Mouse (Mus musculus) liver, postnatal 0 days (tissue): Measurements from ENCODE around the gene Cabin1. TPM values are rescaled to one million over a fixed set of nuclear protein-coding genes. Genes with fewer than 3 reads are reported as not detected.

Experiments
- ATAC-seq: fragments of 200-750 bp; cut with Nextera tagmentation; 2 replicates; pipeline ENCODE4 v1.8.0; 2017; ENCODE audit warnings: mild to moderate bottlenecking, moderate library complexity
- DNase-seq: peaks from one replicate; pipeline ENCODE4 v3.0.0-alpha.2; 2016
- H3K27ac ChIP-seq: fragments of 300-500 bp; sonication (generic); 2 replicates; pipeline ENCODE4 v1.5.1; 2014; ENCODE audit warnings: antibody characterized with exemption, moderate library complexity, mild to moderate bottlenecking, low read depth
- H3K27me3 ChIP-seq: fragments of 300-500 bp; sonication (generic); 2 replicates; pipeline ENCODE4 v1.6.1; 2014; ENCODE audit warnings: low read length, control low read depth, mixed read lengths; ENCODE audit not compliant: insufficient read depth
- H3K36me3 ChIP-seq: fragments of 300-500 bp; sonication (generic); replicated peaks from 2 replicates; pipeline ENCODE4 v1.6.1; 2014; ENCODE audit warnings: mild to moderate bottlenecking, control low read depth, low read length, moderate library complexity, mixed read lengths; ENCODE audit not compliant: insufficient read depth
- H3K4me1 ChIP-seq: fragments of 300-500 bp; sonication (generic); 2 replicates; pipeline ENCODE4 v1.6.1; 2014; ENCODE audit warnings: antibody characterized with exemption, mild to moderate bottlenecking, control low read depth; ENCODE audit not compliant: insufficient read depth
- H3K4me2 ChIP-seq: fragments of 300-500 bp; sonication (generic); 2 replicates; pipeline ENCODE4 v1.6.1; 2014; ENCODE audit warnings: low read depth, mild to moderate bottlenecking, low read length, moderate library complexity, mixed read lengths
- H3K4me3 ChIP-seq: fragments of 300-500 bp; sonication (generic); 2 replicates; pipeline ENCODE4 v1.5.1; 2014; ENCODE audit warnings: low read depth, low read length
- H3K9ac ChIP-seq: fragments of 300-500 bp; sonication (generic); replicated peaks from 2 replicates; pipeline ENCODE4 v1.6.1; 2014; ENCODE audit warnings: mild to moderate bottlenecking, moderate library complexity
- H3K9me3 ChIP-seq: fragments of 300-500 bp; sonication (generic); 2 replicates; pipeline ENCODE4 v1.6.1; 2016; ENCODE audit warnings: mild to moderate bottlenecking, control low read depth, low read length, mixed read lengths
- CTCF ChIP-seq: sonication (generic); IDR thresholded peaks from 2 replicates; pipeline ENCODE4 v1.5.1; 2016; ENCODE audit warnings: antibody characterized with exemption, low read depth
- EP300 ChIP-seq: IDR thresholded peaks from 2 replicates; pipeline ENCODE4 v1.6.1; 2016; ENCODE audit warnings: antibody characterized with exemption, low read depth, mild to moderate bottlenecking
- WGBS: fragments of 180-500 bp; shearing (Covaris S2); extraction: QIAGEN DNeasy Blood & Tissue Kit; methylation state at CpG from one replicate; pipeline ENCODE4 v1.1.7; 2014; ENCODE audit not compliant: insufficient replicate concordance; 5-methylcytosine and 5-hydroxymethylcytosine counted together
- polyA plus RNA-seq: library from polyadenylated mRNA; unstranded; fragments of >200 nt; fragmentation: Nextera tagmentation; extraction: Ambion mirVana; gene quantifications from 2 replicates; pipeline ENCODE4 v1.2.1, GENCODE M21; 2015

Gene Cabin1
- polyA plus RNA-seq, 1 experiment from 2014 or later = 9.1 TPM

DNA sequence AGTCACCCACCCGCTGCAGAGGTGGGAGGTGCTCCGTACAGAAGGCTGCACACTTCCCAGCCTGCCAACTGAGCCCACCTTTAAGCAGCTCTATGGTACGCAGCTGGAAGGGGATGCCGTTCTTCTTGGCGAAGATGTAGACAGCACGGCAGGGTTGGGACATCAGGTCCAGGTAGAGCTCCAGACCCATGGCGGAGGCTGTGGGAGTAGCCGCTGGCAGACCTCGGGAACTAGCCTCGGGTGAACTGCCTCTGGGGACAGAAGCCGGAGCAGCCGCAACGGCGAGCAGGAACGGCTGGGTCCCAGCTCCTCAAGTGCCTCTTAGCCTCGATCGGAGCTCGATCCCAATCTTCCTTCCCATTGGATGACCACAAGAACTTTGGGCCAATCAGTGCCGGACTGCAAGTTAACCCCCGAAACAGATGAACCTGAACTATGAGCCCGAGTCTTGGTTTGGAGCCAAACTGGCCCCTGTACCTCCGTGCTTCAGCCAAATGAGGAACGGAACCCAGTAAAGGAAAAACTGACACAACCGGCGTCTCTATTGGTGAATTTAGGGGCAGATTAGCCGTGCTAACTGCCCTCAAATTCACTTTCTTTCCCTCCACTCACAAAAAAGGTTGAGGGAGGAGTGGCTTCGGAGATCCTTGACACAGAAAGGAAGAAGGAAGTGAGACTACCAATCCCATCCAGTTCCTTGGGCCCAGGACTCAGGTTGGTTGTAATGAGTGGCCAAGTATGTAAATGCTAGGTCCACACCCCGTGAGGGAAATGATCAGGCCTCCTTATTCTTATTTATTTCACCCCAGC, 16.8 kb upstream of the Cabin1 start, which contains the start of the genes Gm20441 and Gstt3:
TSS of gene Gm20441 (minus strand) at position 186 of the 810 bp plus-strand sequence.
TSS of gene Gstt3 (minus strand) at position 646 of the 810 bp plus-strand sequence.
- Histone ChIP-seq H3K4me1 (peaks cover 12% of the 10 kb centered on the region), H3K27ac (peak within 1 kb of the TSS; percentile 44), H3K9me3 (no peaks in the 10 kb centered on the region), H3K9ac (peak within 1 kb of the TSS; percentile 61), H3K27me3 (peaks cover 7% of the 10 kb centered on the region; the same call in 1 of the 2 replicates), H3K4me3 (peak within 1 kb of the TSS; percentile 46), H3K36me3 (no peaks in the 10 kb centered on the region), H3K4me2 (peak within 1 kb of the TSS; percentile 84)
- no peak for TF ChIP-seq EP300
- TF ChIP-seq CTCF = no peak
- peak; percentile 55 for DNase-seq
- 1% methylated on average over 28 of the region's 28 CpGs for WGBS
- peak; percentile 74 for ATAC-seq

DNA sequence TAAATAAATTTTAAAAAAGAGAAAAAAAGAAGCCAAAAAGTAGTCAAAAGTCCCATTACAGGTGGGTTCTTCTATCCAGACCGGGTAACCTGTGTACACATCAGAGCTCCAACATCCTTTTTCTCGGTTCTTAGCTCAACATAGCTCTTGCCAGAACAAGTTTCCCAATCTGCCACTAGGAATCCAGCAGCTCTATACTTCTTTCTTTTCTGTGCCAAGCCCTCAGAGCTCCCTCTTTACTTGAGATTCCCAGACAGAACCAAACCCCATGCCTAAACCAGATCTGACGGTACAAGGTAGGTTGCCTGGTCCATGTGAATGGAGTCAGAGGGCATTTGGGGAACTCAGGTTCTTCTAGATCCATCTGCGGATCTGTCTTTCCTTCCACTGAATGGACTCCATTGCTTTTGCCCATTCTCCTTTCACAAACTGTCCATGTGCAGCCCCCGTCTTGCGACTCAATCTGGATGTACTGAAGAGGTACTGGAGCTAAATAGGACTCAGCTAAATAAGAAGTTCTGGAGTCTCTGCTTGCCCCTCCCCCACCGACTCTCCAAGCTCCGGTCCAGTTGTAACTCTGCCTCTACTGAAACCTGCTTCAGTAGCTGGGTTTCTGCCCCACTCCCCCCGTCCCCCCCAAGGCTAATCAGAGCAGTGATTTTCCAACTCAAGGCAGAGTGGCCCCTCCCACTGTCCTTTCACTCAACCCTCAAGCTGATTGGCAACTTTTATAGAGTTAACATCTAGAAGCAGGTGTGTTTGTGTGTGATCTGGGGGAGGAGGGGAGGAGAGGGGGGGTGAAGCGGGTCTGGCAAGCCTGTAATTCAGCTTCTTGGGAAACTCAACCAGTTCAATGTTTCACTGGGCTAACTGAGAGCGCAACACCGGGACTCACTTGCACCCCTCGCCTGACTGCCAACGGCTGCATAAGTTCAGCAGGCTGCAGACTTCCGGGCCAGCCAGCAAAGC, 15.3 kb upstream of the Cabin1 start:
- TF ChIP-seq EP300 (no peak), CTCF (no peak)
- peaks cover 7% of the 10 kb centered on the region; the same call in 1 of the 2 replicates for H3K27me3 ChIP-seq
- H3K27ac ChIP-seq = no peak overlapping the region
- no peaks in the 10 kb centered on the region for H3K36me3 ChIP-seq
- H3K4me2 ChIP-seq = peak overlapping the region; percentile 84
- 34% methylated on average over 15 of the region's 15 CpGs for WGBS
- H3K9ac ChIP-seq = no peak overlapping the region
- no peak overlapping the region for H3K4me3 ChIP-seq
- H3K4me1 ChIP-seq = peaks cover 3% of the 10 kb centered on the region; the same call in 1 of the 2 replicates
- 0 out of 2 replicates have a peak, but pooled peaks have one; percentile 17 for ATAC-seq
- no peaks in the 10 kb centered on the region for H3K9me3 ChIP-seq
- no peak for DNase-seq

DNA sequence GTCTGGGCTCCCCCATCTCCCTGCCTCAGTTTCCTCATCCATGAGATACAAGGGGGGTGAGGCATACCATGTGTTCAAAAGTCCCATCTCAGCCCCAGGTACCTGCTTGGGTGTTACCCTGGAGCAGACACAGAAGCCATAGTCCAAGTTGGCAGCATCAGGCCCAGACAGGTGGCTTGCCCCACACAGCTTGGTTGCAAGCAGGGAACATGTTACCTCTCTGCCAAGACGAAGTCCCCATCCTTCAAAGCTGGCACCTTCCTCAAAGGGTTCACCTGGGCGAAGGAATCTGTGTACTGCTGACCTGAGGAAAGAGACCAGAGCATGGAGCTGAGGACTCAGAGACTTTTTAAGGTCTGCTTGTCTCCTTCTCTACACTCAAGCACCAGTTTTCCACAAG, 13.7 kb upstream of the Cabin1 start:
- no peak for ATAC-seq
- 77% methylated on average over 2 of the region's 2 CpGs for WGBS
- H3K27me3 ChIP-seq = peaks cover 7% of the 10 kb centered on the region; the same call in 1 of the 2 replicates

DNA sequence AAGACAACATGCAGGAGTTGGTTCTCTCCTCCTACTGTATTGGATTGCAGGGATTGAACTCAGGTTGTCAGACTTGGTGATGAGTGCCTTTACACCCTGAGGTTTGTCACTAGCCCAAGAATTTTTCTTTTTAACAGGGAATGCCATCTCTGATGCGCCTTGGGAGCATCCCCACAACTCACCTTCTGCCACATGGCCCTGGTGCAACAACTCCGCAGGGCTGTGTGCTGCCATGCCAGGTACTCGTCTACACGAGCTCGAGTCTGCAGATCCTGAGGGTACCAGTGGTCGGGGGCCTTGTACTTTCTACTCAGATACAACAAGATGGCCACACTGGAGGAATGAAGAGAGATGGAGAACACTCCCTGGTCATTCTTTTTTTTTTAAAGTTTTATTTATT, 12.4 kb upstream of the Cabin1 start:
- DNase-seq (no peak), ATAC-seq (no peak)
- Histone ChIP-seq H3K4me2 (no peak overlapping the region), H3K36me3 (no peaks in the 10 kb centered on the region), H3K27ac (no peak overlapping the region), H3K9me3 (no peaks in the 10 kb centered on the region), H3K4me1 (peaks cover 10% of the 10 kb centered on the region), H3K27me3 (peaks cover 7% of the 10 kb centered on the region; the same call in 1 of the 2 replicates), H3K4me3 (no peak overlapping the region), H3K9ac (no peak overlapping the region)
- WGBS = 82% methylated on average over 6 of the region's 6 CpGs
- TF ChIP-seq CTCF (no peak), EP300 (no peak)

More for the DNA sequence above, 13.7 kb upstream of the Cabin1 start:
- no peak overlapping the region for H3K4me3 ChIP-seq
- no peak for TF ChIP-seq CTCF
- no peak for TF ChIP-seq EP300
- H3K27ac ChIP-seq = no peak overlapping the region
- H3K9me3 ChIP-seq = no peaks in the 10 kb centered on the region
- H3K4me1 ChIP-seq = peaks cover 5% of the 10 kb centered on the region
- DNase-seq = no peak
- no peak overlapping the region for H3K4me2 ChIP-seq
- no peaks in the 10 kb centered on the region for H3K36me3 ChIP-seq
- no peak overlapping the region for H3K9ac ChIP-seq

DNA sequence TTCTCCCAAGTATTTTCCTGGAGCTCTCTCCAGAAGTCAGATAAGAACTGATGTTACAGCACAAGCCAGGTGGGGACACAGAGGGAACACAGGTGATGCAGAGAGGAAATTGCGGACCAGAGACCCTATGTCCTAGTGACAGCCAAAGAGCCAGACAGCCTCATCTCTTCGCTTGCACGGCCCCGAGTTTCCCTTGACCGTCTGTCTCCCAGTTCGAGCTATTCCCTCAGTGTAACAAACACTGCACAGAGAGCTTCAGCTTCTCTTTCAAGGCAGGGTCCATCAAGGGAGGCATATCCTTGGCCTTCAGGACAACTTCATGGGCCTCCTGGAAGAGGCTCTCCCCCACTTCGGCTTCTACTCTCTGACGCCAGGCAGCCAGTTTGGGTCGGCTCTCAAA, 10.4 kb upstream of the Cabin1 start:
- Histone ChIP-seq H3K36me3 (no peaks in the 10 kb centered on the region; the same call in 1 of the 2 replicates), H3K4me3 (no peak overlapping the region), H3K9me3 (no peaks in the 10 kb centered on the region), H3K27ac (no peak overlapping the region), H3K9ac (no peak overlapping the region), H3K4me1 (peaks cover 9% of the 10 kb centered on the region), H3K27me3 (peaks cover 3% of the 10 kb centered on the region; the same call in 1 of the 2 replicates), H3K4me2 (no peak overlapping the region)
- no peak for TF ChIP-seq CTCF
- no peak for TF ChIP-seq EP300
- 82% methylated on average over 9 of the region's 9 CpGs for WGBS
- no peak for DNase-seq
- ATAC-seq = no peak

DNA sequence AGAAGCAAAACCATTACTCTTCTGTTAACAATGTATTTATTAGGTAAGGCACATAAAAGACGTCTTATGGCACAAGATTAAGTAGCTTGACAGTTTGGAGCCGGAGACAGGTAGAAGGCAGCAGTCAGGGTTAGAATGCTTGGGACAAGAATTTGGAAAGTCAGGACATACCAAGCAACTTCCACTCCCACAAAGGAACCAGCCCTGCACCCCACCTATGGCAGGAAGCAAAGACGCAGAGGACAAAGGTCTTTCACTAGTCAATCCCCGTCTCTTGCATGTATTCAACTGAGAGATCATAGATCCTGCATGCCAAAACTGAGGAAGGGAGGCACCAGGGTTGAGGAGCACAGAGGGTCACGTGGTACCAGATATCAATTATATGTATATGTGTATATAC, 10.0 kb upstream of the Cabin1 start:
- no peaks in the 10 kb centered on the region; the same call in 1 of the 2 replicates for H3K36me3 ChIP-seq
- no peak overlapping the region for H3K4me3 ChIP-seq
- 80% methylated on average over 5 of the region's 5 CpGs for WGBS
- H3K4me2 ChIP-seq = no peak overlapping the region
- TF ChIP-seq CTCF = no peak
- TF ChIP-seq EP300 = no peak
- H3K27me3 ChIP-seq = no peaks in the 10 kb centered on the region
- no peak for DNase-seq
- no peak for ATAC-seq
- peak overlapping the region; percentile 46 for H3K27ac ChIP-seq
- no peaks in the 10 kb centered on the region for H3K9me3 ChIP-seq
- H3K9ac ChIP-seq = no peak overlapping the region
- peaks cover 9% of the 10 kb centered on the region for H3K4me1 ChIP-seq
